Mouse (Mus musculus) mouse embryonic stem cell (cell line): ENCODE data around the gene Platr17.
"Not testable (repeated sequence)": the region's sequence is repeated elsewhere in the genome, so short reads cannot be mapped to it uniquely, and the experiment has no call there.

ENCODE experiments used
- in situ Hi-C, 2 experiments: fragments of 300-500 bp; cut with MboI; formaldehyde crosslinking; loops; 1 replicate in 1 of 2; 3 replicates in 1 of 2; pipeline ENCODE4 v1.14.3; 2019 to 2020; ENCODE audit warnings: low sequenced_read_pairs in 2 of 2, low pct_unique_long_range_greater_than_20kb in 1 of 2, mixed read lengths in 1 of 2; ENCODE audit not compliant: unreplicated experiment in 1 of 2

Platr17 gene

DNA sequence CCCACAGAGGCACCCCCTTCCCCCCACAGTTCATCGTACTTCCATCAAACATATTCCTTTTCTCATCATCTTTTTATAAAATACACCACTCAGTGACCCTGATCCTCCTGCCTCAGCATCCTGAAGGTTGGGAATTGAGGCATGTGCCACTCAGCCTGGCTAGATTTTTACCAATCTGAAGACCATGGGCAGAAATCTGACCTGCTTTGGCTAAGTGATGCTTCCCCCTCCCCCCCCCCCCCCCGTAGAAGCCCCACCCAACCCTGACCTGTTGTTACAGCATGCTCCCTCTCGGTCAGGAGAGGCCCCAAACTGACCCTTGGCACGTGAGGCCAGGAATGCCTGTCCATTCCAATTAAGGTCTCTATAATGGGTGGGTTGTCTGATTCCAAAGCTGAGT is at the start of gene Platr17:
Platr17 (plus strand) TSS at position 301 of the 400 bp plus-strand sequence.
- in situ Hi-C loops: not testable (repeated sequence)

DNA sequence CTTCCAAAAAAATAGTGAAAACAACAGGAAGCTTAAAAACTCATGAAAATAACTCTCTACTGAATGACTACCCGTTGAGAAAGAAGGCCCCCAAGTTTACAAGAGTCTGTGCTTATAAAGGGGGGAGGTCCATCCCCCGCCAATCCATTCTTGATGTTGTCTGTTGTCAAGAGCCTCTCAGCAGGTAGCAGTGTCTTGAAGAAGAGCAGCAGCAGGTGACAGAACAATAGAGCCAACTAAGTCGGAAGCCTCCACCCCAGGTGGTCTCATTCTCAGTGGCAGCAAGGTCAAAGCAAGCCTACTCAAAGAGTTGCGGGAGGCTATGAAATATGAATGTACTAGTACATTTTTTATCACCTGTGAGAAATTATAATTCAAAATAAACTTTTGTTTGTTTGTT is 47.1 kb upstream of the Platr17 start:
- in situ Hi-C loops: no loop called here

DNA sequence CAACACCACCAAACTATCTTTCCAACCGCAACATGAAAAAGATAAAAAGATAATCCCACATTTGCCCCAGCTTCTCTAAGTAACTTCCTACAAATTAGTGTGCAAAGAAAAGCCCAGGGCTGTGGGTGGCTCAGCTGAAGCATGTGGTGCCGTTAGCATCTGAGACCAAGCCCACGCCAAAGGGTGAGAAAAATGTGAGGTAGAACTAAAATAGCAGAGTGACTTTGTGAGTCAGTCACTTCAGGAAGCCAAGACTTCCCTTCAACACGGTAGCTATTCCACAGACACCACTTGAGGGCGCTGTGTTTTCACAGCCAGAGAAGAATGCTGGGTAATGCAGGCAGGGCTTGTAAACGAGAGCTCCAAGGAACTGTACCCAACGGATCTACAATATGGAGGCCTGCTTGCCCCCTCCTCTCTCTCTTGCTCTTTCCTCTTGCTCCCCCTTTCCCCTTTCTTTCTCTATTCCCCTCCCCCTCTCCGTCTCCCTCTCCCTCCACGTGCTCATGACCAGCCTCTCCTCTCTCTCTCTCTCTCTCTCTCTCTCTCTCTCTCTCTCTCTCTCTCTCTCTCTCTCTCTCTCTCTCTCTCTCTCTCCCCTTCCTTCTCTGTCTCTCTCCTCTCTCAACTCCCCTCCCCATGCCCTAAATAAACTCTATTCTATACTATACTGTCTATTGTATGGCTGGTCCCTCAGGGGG is 39.5 kb upstream of the Platr17 start:
- in situ Hi-C loops: no loop called here

DNA sequence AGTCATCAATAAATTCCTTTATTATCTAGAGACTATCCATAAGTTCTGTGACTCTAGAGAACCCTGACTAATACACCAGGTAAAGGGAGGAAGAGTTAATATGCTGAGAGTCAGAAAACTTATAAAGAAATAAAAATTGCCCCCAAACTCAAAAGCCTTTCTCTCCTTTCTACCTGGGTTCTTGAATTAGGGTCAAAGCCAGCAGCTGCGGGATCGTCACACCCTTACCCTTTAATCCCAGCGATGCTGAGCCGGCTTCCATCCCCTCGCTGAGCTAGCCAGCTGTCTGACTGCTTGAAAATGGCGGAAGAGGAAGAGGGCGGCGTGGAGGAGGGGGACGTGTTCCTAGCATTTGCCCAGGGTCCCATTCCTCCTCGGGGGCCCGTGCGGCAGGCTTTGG is 31.4 kb upstream of the Platr17 start, which contains the start of gene Gm7029:
Gm7029 (plus strand) TSS at position 301 of the 400 bp plus-strand sequence.
- in situ Hi-C loops: not testable (repeated sequence)

DNA sequence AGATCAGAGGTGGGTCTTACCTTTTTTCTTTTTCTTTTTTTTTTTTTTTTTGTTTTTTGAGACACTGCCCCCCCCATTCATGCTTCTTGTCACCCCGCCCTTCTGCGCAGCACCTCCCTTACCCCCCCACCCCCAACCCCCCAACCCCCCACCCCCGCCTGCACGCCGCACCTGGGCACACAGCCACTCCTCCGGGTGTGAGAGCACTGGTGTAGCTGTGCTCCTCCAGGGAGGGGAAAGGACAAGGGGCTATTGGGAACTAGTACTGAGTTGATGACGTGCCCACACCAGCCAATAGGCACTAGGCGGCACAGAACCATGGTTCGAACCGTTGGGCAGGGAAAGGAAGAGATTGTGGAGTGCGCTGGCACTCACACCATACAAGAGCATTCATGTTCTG is 30.5 kb upstream of the Platr17 start:
- in situ Hi-C loops: no loop called here

DNA sequence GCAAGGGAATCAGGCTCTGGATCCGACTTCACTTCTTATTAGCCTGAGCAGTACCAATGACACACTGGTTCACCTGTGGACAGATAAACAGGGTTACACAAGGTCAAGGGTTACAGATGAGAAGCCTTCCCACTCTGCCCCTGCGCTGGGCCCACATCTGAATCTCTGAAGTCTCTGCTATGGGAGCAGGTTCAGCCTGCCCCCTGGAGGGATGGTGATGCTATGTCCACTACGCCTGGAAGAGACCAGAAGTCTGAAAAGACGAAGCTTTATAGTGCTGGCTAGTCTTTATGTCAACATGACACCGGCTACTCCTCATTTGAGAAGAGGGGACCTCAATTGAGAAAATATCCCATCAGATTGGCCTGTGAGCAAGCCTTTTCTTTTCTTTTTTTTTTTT is 29.1 kb upstream of the Platr17 start:
- in situ Hi-C loops: not testable (repeated sequence)

DNA sequence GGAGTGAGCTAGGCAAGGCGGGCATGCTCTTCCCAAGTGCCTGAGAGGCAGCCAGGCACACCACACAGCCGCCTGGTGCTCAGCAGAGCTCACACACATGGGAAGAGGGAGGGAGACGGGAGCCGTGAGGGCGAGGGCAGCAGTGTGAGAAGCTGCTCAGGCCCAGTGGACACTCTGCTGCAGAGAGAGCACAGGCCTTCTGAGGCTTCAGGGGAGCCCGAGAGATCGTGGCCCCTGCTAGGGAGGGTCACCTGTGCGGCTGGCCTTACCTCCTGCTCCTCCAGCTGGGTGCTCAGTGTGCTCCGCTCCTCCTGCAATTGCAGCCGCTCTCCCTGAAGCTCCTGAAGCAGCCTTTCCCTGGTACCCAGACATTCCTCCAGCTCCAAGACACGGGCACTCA is 20.6 kb upstream of the Platr17 start:
- in situ Hi-C loops: not testable (repeated sequence)

DNA sequence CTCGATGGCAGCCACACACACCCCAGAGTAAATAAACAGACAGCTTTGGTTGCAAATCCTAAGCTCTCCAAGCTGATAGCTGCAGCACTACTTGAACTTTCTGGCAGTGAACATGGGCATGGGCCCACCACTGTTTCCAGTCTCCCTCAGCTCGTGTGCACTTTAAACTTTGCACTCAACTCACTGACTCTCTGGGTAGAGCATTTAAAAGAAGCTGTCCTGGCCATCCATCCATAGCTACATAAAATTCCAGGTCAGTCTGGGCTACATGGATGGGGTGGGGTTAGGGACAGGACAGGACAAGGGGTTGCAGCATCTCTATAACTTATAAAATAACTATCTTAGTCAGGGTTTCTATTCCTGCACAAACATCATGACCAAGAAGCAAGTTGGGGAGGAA is 17.1 kb upstream of the Platr17 start:
- in situ Hi-C loops: not testable (repeated sequence)

DNA sequence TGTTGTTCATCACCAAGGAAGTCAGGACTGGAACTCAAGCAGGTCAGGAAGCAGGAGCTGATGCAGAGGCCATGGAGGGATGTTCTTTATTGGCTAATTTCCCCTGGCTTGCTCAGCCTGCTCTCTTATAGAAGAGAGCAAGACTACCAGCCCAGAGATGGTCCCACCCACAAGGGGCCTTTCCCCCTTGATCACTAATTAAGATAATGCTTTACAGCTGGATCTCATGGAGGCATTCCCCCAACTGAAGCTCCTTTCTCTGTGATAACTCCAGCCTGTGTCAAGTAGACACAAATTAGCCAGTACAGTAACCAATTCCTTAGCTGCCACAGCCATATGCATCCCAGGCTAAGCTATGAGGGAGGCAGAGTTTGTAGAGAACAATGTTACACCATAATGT is 16.7 kb upstream of the Platr17 start:
- in situ Hi-C loops: not testable (repeated sequence)

DNA sequence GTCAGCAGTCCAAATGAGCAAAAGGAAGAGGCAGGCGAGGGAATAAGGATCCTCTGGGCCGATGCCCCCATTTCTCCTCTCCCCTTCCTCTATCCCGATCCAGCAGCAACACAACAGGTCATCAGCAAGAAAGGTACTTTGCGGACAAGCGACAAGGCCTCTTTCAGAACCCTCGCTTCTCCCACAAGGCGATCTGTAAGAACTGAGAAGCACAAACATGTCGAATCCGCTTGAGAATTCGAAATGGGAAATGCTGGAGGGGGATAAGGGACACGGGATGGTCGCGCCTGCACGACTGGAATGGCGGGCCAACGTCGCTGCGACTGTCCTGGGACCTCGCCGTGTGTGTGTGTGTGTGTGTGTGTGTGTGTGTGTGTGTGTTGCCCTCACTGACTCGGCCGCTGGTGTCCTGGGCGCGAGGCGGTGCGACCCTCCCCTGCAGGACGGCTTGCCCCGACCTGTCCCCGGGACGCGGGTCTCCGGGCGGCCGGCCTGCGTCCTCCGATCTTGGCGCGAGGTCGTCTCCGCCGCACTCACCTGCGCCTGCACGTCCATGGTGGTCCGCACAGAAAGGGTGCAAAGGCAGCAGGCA is 14.9 kb upstream of the Platr17 start:
- in situ Hi-C loops: loop anchor here in 1 of 2 experiments (5.0 kb wide), 1 partner anchor 42 kb away; no protein-coding TSS in a partner anchor

DNA sequence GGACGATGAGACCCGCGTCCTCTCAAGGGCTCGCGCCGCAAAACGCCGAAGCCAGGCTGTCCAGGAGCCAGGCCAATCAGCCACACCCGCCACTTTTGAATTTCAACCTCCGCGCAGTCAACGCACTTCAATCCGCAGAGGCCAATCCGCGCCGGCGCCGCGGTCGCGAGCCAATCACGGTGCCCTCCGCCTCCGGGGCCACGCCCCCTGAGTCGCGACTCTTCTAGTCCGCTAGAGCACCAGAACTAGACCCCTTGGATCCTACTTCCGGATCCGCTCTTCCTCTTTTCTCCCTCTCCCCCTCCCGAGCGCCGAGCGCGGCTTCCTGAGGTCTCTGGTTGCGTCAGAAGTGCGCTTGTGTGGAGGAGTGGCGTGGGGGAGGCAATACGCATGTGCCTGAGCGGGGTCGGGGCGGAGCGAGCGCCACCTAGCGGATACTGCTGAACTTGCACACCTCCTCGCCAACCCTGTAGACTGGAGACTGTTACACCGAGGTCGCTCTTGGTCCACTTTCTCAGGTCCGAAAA is 14.3 kb upstream of the Platr17 start, which contains the start of gene Kifc1:
Kifc1 (minus strand) TSS at position 129 of the 527 bp plus-strand sequence.
- in situ Hi-C loops: loop anchor here in 1 of 2 experiments (5.0 kb wide), 1 partner anchor 42 kb away; no protein-coding TSS in a partner anchor

DNA sequence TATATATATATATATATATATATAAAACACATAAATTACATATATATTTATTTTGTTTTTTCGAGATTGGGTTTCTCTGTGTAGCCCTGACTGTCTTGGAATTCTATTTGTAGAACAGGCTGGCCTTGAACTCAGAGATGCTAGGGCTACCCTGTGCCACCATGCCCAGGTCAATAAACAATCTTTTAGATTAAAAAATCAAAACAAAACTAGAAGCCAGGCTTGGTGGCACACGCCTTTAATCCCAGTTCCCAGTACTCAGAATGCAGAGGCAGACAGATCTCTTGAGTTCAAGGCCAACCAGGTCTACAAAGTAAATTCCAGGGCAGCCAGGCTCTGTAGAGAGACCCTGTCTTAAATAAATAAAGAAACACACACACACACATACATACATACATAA is 13.6 kb upstream of the Platr17 start:
- in situ Hi-C loops: loop anchor here in 1 of 2 experiments (5.0 kb wide), 1 partner anchor 41 kb away; no protein-coding TSS in a partner anchor

DNA sequence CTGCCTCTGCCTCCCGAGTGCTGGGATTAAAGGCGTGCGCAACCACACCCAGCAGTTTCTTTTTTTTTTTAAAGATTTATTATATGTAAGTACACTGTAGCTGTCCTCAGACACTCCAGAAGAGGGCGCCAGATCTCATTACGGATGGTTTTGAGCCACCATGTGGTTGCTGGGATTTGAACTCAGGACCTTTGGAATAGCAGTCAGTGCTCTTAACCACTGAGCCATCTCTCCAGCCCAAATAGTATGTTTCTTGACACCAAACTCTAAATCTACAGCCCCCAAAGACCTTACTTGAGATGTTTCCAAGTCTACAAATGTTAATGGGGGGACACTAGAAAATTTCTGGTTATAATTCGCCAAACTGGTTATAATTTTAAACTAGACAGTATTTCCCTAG is 13.0 kb upstream of the Platr17 start:
- in situ Hi-C loops: loop anchor here in 1 of 2 experiments (5.0 kb wide), 1 partner anchor 40 kb away; no protein-coding TSS in a partner anchor

DNA sequence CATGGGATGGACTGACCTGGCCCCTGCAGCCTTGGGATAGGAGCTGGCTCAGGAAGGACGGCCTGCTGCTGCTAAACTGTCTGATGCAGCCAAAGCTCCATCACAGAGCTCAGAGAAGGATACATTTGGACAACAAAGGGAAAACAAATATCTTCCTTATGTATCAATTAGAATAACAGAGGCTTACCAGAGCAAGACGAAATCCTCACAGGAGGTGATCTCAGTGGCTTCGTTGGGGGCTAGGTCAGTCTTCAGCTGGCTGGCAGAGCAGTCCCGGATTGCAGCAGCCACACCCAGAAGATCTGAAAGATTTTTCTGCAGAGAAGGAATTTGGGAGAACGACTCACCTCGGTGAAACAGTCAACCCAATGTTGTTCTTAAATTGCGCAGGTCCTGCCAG is 12.5 kb upstream of the Platr17 start:
- in situ Hi-C loops: loop anchor here in 1 of 2 experiments (5.0 kb wide), 1 partner anchor 40 kb away; no protein-coding TSS in a partner anchor

DNA sequence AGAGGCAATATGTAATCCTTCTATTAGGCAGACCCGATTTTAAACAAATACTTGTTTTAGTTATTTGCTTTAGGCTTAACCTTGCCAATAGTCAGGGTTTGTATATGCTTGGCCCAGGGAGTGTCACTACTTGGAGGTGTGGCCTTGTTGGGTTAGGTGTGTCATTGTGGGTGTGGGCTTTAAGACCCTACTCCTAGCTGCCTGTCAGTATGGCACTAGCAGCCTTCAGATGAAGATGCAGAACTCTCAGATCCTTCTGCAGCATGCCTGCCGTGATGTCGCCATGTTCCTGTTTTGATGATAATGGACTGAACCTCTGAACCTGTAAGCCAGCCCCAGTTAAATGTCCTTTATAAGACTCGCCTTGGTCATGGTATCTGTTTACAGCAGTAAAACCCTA is 11.9 kb upstream of the Platr17 start:
- in situ Hi-C loops: loop anchor here in 1 of 2 experiments (5.0 kb wide), 1 partner anchor 39 kb away; no protein-coding TSS in a partner anchor

DNA sequence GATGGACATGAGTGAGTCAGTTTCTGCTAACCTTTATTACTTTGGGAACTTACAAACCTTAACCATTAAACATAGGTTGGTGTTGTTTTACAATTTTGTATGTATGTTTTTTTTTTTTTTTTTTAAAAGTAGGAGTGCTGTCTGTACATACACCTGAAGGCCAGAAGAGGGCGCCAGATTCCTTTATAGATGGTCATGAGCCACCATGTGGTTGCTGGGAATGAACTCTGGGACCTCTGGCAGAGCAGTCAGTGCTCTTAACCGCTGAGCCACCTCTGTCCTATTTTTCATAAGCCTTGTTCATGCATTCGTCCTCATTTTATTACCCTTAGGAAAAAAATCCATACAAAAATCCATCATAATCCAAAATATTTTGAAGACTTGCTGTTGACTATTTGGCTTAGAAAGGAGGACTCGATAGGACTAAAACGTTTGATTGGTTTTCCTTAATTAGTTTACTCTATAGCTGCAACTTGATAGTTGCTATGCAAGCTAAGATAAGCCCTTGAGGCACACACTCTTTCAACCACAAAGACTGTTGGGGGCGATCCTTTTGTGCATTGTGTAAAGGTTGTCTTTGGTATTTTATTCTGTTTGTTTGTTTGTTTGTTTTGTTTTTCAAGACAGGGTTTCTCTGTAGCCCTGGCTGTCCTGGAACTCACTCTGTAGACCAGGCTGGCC is 7.7 kb upstream of the Platr17 start:
- in situ Hi-C loops: no loop called here

DNA sequence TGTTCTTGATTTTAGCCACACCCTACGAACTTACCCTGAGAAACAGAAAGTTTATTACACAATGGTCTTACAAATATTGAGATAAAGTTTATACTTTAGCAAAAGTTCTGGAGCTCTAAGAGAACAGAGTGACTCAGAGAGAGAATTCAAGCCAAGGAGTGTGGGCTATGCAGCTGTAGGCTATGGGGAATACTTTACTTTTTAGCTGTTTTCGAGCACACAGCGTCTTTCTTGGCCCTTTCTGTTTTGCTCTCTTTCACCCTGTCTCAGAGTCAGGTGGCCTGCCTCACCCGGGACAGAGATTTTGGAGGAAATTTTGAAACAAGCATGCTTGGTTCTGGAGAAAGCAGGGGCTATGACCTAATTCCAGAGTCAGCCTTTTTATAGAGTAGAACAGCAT is 6.7 kb upstream of the Platr17 start:
- in situ Hi-C loops: not testable (repeated sequence)

DNA sequence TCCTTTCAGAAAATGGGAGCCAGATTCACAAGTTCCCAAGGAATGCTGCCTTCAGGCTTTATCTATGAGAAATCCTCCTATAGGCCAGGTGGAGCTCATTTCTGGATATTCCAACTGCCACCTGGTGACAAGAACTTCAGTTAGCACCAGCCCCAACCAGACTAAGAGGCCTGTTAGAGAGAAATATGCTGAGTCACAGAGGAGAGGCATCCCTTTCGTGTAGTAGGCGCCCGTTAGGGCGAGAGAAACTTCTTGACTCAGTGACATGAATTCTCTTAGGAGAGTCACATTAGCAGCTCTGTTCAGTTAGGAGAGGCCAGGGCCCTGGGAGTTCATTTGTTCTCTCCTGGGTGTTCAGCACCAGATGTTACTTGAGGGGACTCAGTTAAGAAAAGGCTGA is 5.3 kb upstream of the Platr17 start:
- in situ Hi-C loops: no loop called here
